Mouse (Mus musculus): ENCODE measurements around the gene Troap. TPM values are rescaled to one million over a fixed set of nuclear protein-coding genes. Genes with fewer than 3 reads are reported as not detected.

Gene Troap
- polyA plus RNA-seq, 1 experiment from 2014 or later: 50.2 TPM

- no peak for DNase-seq (ENCODE audit: low spot score)
- no peak overlapping the region for H3K27ac ChIP-seq (replicated peaks)
- WGBS: 8% methylated on average over 9 of the region's 9 CpGs
- peaks cover 14% of the 10 kb centered on the region for H3K4me1 ChIP-seq
- 0 out of 2 replicates have a peak overlapping the region, but pooled peaks have one; percentile 0 for H3K4me3 ChIP-seq
- no peaks in the 10 kb centered on the region for H3K27me3 ChIP-seq (ENCODE audit: low read depth, poor library complexity, severe bottlenecking)
- H3K9me3 ChIP-seq (replicated peaks): no peaks in the 10 kb centered on the region
- H3K36me3 ChIP-seq: no peaks in the 10 kb centered on the region
Measured at GRCm38 (mm10) chr15:99113396-99113975, 39.1 kb downstream of the Troap start.

DNA sequence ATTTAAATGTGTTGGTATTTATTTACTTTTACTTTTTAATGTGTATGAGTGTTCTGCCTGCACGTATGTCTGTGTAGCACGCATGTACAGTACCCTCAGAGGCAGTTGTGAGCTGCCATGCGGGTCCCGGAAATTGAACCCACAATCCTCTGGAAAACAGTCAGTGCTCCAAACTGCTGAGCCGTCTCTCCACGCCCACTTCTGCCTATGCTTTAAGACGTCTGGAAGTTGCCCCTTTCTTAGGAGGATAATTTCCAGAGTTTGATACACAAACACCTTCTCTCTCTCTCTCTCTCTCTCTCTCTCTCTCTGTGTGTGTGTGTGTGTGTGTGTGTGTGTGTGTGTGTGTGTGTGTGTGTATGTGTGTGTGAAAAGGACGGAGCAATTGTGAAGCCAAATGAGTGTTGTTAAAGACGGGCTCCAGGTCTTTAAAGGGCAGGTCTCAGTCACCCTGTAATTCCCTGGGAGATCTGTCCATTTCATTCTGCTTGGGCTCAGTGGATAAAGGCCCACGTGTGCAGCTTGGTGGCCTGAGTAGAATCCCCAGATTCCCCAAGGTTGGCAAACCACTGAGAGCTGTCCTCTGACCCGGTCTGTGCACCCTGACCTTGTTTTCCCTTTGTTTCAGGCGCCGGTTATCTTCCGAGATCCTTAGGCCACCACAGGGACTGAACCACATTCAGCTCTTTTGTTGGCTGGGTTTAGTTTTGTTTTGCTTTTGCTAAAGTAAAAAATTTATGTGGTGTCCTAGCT is 40.1 kb downstream of the Troap start:
- DNase-seq (ENCODE audit: low spot score): no peak
- no peak overlapping the region for H3K4me3 ChIP-seq
- H3K36me3 ChIP-seq: no peaks in the 10 kb centered on the region
- H3K9me3 ChIP-seq (replicated peaks): no peaks in the 10 kb centered on the region
- WGBS: 45% methylated on average over 14 of the region's 14 CpGs
- H3K4me1 ChIP-seq: peaks cover 14% of the 10 kb centered on the region
- no peaks in the 10 kb centered on the region for H3K27me3 ChIP-seq (ENCODE audit: low read depth, poor library complexity, severe bottlenecking)
- no peak overlapping the region; the same call in 1 of the 2 replicates for H3K27ac ChIP-seq (replicated peaks)

DNA sequence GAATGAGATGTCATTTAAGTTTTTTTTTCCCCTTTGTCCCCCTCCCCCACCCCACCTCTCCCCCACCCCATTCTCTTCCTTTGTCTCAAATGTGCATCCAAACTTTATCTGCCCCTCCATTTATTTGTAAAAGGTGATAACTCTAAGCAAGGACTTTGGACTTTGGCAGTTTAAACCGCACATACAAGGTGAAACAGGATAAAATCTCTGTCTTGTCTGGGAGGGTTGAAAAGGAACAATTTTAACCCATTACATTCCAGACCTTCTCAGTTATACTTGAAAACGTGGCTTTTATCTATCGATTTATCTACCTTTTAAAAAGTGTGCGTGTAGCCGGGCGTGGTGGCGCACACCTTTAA is 40.7 kb downstream of the Troap start:
- no peak overlapping the region for H3K4me3 ChIP-seq
- no peaks in the 10 kb centered on the region for H3K36me3 ChIP-seq
- H3K4me1 ChIP-seq: peaks cover 15% of the 10 kb centered on the region
- H3K27me3 ChIP-seq (ENCODE audit: low read depth, poor library complexity, severe bottlenecking): no peaks in the 10 kb centered on the region
- no peak for DNase-seq (ENCODE audit: low spot score)
- 88% methylated on average over 7 of the region's 7 CpGs for WGBS
- H3K27ac ChIP-seq (replicated peaks): no peak overlapping the region; the same call in 1 of the 2 replicates
- no peaks in the 10 kb centered on the region for H3K9me3 ChIP-seq (replicated peaks)

- H3K9me3 ChIP-seq (replicated peaks): no peaks in the 10 kb centered on the region
- 0 out of 2 replicates have a peak, but pooled peaks cover 12% of the 10 kb centered on the region for H3K27me3 ChIP-seq (ENCODE audit: low read depth, poor library complexity, severe bottlenecking)
- 55% methylated on average over 11 of the region's 11 CpGs for WGBS
- DNase-seq (ENCODE audit: low spot score): no peak
- H3K4me1 ChIP-seq: peaks cover 28% of the 10 kb centered on the region
- no peaks in the 10 kb centered on the region for H3K36me3 ChIP-seq
- H3K27ac ChIP-seq (replicated peaks): no peak overlapping the region
- H3K4me3 ChIP-seq: no peak overlapping the region
Measured at GRCm38 (mm10) chr15:99116539-99116938, 42.2 kb downstream of the Troap start.

DNA sequence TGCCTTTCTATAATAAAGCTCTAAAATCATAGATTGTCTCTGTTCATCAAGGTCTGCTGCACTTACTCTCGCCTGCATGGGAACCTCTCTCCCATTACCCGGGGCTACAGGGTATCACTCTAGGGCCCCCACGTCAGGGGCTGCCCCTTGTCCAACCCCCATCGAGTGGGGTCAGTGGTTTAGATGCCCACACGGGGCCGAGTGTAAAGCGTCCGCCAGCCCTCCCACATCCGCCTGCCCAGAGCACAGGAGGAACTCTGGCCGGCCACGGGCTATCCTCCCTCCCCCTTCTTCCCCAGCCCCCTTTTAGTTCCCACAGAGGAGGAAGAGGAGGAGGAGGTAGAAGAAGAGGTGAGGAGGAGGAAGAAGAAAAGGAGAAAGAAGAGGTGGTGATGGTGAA is 46.4 kb downstream of the Troap start:
- Histone ChIP-seq H3K36me3 (no peaks in the 10 kb centered on the region), H3K27ac (replicated peaks) (peak overlapping the region; percentile 55), H3K9me3 (replicated peaks) (no peaks in the 10 kb centered on the region), H3K4me3 (no peak overlapping the region), H3K4me1 (peaks cover 18% of the 10 kb centered on the region), H3K27me3 (ENCODE audit: low read depth, poor library complexity, severe bottlenecking) (peaks cover 12% of the 10 kb centered on the region; the same call in 1 of the 2 replicates)
- DNase-seq (ENCODE audit: low spot score): no peak
- WGBS: 21% methylated on average over 11 of the region's 11 CpGs

DNA sequence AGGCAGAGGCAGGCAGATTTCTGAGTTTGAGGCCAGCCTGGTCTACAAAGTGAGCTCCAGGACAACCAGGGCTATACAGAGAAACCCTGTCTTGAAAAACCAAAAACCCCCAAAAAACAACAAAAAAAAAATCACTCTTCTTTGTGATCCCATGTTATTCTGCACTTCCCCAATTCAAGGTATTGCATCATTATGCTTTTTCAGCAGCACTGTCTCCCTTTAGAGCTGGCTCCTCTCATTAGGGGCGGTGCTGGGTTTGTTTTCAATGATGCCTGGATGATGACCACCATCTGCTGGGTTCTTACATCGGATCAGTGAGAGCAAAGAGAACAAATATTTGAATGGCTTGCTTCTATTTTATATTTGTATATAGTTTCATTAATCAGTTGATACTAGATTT is 48.3 kb downstream of the Troap start:
- no peaks in the 10 kb centered on the region for H3K36me3 ChIP-seq
- H3K4me3 ChIP-seq: no peak overlapping the region
- DNase-seq (ENCODE audit: low spot score): no peak
- H3K9me3 ChIP-seq (replicated peaks): no peaks in the 10 kb centered on the region
- no peak overlapping the region for H3K27ac ChIP-seq (replicated peaks)
- H3K4me1 ChIP-seq: peaks cover 22% of the 10 kb centered on the region
- peaks cover 12% of the 10 kb centered on the region; the same call in 1 of the 2 replicates for H3K27me3 ChIP-seq (ENCODE audit: low read depth, poor library complexity, severe bottlenecking)
- WGBS: 88% methylated on average over 2 of the region's 2 CpGs

DNA sequence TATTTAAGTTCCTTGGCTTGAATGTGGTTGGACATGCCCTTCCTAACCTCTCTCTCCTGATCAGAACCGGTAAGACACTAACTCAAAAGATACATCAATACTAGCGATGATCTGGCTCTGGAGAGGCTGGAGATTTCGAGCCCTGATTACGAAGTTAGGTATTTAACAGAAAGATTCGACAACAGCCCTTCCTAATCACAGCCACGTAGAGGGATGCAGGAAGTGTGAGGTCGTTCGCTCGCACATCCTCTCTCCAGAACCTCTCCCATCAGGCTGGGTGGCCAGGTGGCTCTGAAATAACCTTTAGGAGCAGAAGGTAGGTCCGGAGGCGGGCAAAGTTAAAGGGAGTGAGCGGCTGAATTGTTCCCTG is 51.3 kb downstream of the Troap start, which contains the start of gene Spats2:
Gene Spats2, plus strand, starts transcription at position 206 of the 370 bp plus-strand sequence.
- peaks cover 42% of the 10 kb centered on the region for H3K4me1 ChIP-seq
- H3K27ac ChIP-seq (replicated peaks): peak within 1 kb of the TSS; percentile 95
- peaks cover 8% of the 10 kb centered on the region; the same call in 1 of the 2 replicates for H3K27me3 ChIP-seq (ENCODE audit: low read depth, poor library complexity, severe bottlenecking)
- H3K4me3 ChIP-seq: peak within 1 kb of the TSS; percentile 80
- H3K9me3 ChIP-seq (replicated peaks): no peaks in the 10 kb centered on the region
- no peak for DNase-seq (ENCODE audit: low spot score)
- H3K36me3 ChIP-seq: peaks cover 7% of the 10 kb centered on the region
- 2% methylated on average over 12 of the region's 12 CpGs for WGBS

DNA sequence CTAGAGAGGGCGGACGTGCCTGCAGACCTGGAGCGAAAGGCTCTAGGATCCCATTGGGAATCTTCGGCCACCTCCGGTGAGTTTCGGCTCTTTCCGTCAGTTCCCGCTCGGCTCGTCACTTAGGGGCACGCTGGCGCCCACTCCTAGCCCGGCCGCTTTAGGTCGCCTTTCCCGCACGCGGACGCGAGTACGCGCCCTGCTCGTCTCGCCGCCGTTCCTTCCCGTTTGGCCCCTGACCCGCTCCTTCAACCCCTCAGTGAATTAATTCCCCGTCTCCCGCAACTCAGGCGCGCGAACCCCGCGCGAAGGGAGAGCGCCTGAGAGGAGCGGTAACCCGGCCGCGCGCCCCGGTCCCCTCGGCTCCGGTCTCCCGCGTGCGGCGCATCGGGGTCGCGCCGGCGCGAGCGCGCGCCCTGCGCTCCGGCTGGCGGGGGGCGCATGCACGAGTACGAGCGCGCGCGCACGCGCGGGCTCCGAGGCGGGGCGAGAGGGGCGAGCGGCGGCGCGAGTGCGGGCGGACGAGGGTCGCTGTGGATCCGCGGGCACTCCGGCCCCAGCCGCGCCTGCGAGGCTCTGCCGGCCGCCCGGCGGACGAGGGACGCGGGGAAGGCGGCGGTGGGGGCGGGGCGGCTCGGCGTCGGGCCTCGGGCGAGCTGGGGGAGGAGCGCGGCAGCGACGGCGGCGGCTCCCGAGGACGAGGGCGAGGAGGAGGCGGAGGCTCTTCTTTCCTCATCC is 51.9 kb downstream of the Troap start:
- peak; percentile 95 for DNase-seq (ENCODE audit: low spot score)
- H3K27ac ChIP-seq (replicated peaks): peak overlapping the region; percentile 95
- peaks cover 3% of the 10 kb centered on the region; the same call in 1 of the 2 replicates for H3K27me3 ChIP-seq (ENCODE audit: low read depth, poor library complexity, severe bottlenecking)
- WGBS: under 1% methylated on average over 115 of the region's 115 CpGs
- peaks cover 42% of the 10 kb centered on the region for H3K4me1 ChIP-seq
- H3K4me3 ChIP-seq: peak overlapping the region; percentile 80
- H3K9me3 ChIP-seq (replicated peaks): no peaks in the 10 kb centered on the region
- H3K36me3 ChIP-seq: peaks cover 7% of the 10 kb centered on the region

DNA sequence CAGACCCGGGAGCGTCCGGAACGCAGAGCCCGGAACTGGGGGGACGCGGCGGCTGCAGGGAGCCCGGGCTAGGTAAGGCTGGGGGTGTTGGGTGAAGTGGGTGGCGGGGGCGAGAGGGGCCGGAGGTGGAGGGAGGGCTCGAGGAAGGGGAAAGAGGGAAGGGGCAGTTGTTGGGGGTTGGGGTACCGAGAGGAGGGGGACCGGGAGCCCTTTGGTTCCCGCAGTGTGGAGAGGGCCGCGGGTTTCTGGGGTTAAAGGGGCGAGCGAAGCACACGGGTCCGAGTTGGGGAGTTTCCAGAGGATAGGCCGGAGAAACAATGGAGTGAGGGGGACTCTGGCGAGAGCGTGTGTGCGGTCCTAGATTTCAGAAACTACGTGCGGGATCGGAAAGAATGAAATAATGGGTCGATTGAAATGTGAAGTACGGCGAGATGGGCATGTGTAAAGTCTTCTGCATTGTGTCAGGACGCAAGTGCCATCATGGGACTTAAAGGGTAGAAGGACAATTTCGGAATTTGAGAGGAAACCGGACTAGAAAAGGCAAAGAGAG is 52.5 kb downstream of the Troap start:
- H3K9me3 ChIP-seq (replicated peaks): no peaks in the 10 kb centered on the region
- no peak for DNase-seq (ENCODE audit: low spot score)
- peaks cover 12% of the 10 kb centered on the region for H3K36me3 ChIP-seq
- under 1% methylated on average over 33 of the region's 35 CpGs for WGBS
- H3K27me3 ChIP-seq (ENCODE audit: low read depth, poor library complexity, severe bottlenecking): no peaks in the 10 kb centered on the region; the same call in 1 of the 2 replicates
- peaks cover 46% of the 10 kb centered on the region for H3K4me1 ChIP-seq
- peak overlapping the region; percentile 95 for H3K27ac ChIP-seq (replicated peaks)
- H3K4me3 ChIP-seq: peak overlapping the region; percentile 80

GRCm38 (mm10) chr15:99127851-99128522 is 53.6 kb downstream of the Troap start:
- WGBS: 71% methylated on average over 6 of the region's 6 CpGs
- H3K9me3 ChIP-seq (replicated peaks): no peaks in the 10 kb centered on the region
- no peak for DNase-seq (ENCODE audit: low spot score)
- H3K4me3 ChIP-seq: peak overlapping the region; percentile 80
- H3K4me1 ChIP-seq: peaks cover 46% of the 10 kb centered on the region
- peak overlapping the region; percentile 61; the same call in 1 of the 2 replicates for H3K27ac ChIP-seq (replicated peaks)
- peaks cover 22% of the 10 kb centered on the region for H3K36me3 ChIP-seq
- no peaks in the 10 kb centered on the region; the same call in 1 of the 2 replicates for H3K27me3 ChIP-seq (ENCODE audit: low read depth, poor library complexity, severe bottlenecking)

DNA sequence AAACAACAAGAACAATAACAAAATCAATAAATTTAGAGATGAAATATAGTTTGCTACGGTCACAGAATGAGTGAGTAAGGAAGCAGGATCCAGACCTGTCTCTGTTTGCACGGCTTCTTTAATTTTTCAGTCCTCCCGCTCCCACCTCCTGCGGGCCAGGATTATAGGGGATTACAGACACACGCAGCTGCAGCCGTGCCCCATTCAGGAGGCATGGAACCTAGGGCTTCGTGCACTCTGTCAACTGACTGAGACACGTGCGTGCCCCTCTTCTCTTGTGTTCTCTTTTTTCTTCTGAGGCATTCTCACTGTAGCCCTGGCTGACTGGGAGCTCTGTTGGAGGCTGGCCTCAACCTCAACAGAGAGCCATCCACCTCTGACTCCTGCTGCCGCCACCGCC is 55.1 kb downstream of the Troap start:
- Histone ChIP-seq H3K4me3 (peak overlapping the region; percentile 17; the same call in 1 of the 2 replicates), H3K27me3 (ENCODE audit: low read depth, poor library complexity, severe bottlenecking) (no peaks in the 10 kb centered on the region; the same call in 1 of the 2 replicates), H3K9me3 (replicated peaks) (no peaks in the 10 kb centered on the region), H3K4me1 (peaks cover 46% of the 10 kb centered on the region), H3K27ac (replicated peaks) (peak overlapping the region; percentile 50), H3K36me3 (peaks cover 37% of the 10 kb centered on the region)
- WGBS: 40% methylated on average over 11 of the region's 11 CpGs
- peak; percentile 45 for DNase-seq (ENCODE audit: low spot score)

All from midbrain, embryonic 10.5 days (tissue).